Mouse (Mus musculus) CD8-positive naive resting alpha-beta T cell, adult 2 months (primary cell): ENCODE data around the gene Slc35d1.
A peak's percentile ranks its signal among the peaks of the same experiment; 100 is the strongest.

Experiments
- DNase-seq, 2 experiments: peaks; one replicate each; pipeline ENCODE4 v3.0.0; 2022; ENCODE audit warnings: low read depth in 2 of 2, low spot score in 2 of 2

Slc35d1 gene

GRCm38 (mm10) chr4:103214925-103215820, at the start of gene Slc35d1:
TSS of gene Slc35d1 (minus strand) at chr4:103215164.
- DNase-seq = peak; percentile 53 to 60

- DNase-seq = no peak
Observed at GRCm38 (mm10) chr4:103263812-103264396, 48.9 kb upstream of the Slc35d1 start.

- DNase-seq = no peak
Observed at GRCm38 (mm10) chr4:103263378-103263777, 48.4 kb upstream of the Slc35d1 start.

- no peak for DNase-seq
Observed at GRCm38 (mm10) chr4:103258817-103259216, 43.9 kb upstream of the Slc35d1 start.

GRCm38 (mm10) chr4:103253846-103254245, 38.9 kb upstream of the Slc35d1 start:
- no peak for DNase-seq

GRCm38 (mm10) chr4:103249436-103250085, 34.6 kb upstream of the Slc35d1 start:
- DNase-seq = no peak

- no peak for DNase-seq
Observed at GRCm38 (mm10) chr4:103247813-103248212, 32.8 kb upstream of the Slc35d1 start.

- DNase-seq = no peak
Observed at GRCm38 (mm10) chr4:103247249-103247648, 32.3 kb upstream of the Slc35d1 start.

GRCm38 (mm10) chr4:103232156-103232555, 17.2 kb upstream of the Slc35d1 start:
- DNase-seq = no peak

GRCm38 (mm10) chr4:103222854-103223253, 7.9 kb upstream of the Slc35d1 start:
- DNase-seq = no peak

- DNase-seq = no peak
Observed at GRCm38 (mm10) chr4:103221789-103222188, 6.8 kb upstream of the Slc35d1 start.

GRCm38 (mm10) chr4:103219011-103219410, 4.0 kb upstream of the Slc35d1 start:
- no peak for DNase-seq

- DNase-seq = no peak
Observed at GRCm38 (mm10) chr4:103216046-103216445, 1.1 kb upstream of the Slc35d1 start.

GRCm38 (mm10) chr4:103214498-103214924, 453 bp downstream of the Slc35d1 start:
- DNase-seq = peak; percentile 64 to 65

- peak in 1 of 2 experiments; percentile 19 for DNase-seq
Observed at GRCm38 (mm10) chr4:103213859-103214497, 986 bp downstream of the Slc35d1 start.

- DNase-seq = no peak
Observed at GRCm38 (mm10) chr4:103208553-103208952, 6.4 kb downstream of the Slc35d1 start.

- no peak for DNase-seq
Observed at GRCm38 (mm10) chr4:103203646-103204045, 11.3 kb downstream of the Slc35d1 start.

- no peak for DNase-seq
Observed at GRCm38 (mm10) chr4:103200046-103200445, 14.9 kb downstream of the Slc35d1 start.

GRCm38 (mm10) chr4:103199086-103199485, 15.9 kb downstream of the Slc35d1 start:
- DNase-seq = no peak

- DNase-seq = no peak
Observed at GRCm38 (mm10) chr4:103197401-103197800, 17.6 kb downstream of the Slc35d1 start.

- no peak for DNase-seq
Observed at GRCm38 (mm10) chr4:103192421-103192820, 22.5 kb downstream of the Slc35d1 start.
